Mouse (Mus musculus): ENCODE measurements at regions not wholly inside any gene's neighbourhood (a gene's known extent, or its start where the extent isn't known, plus 50 kb on each side); places are given as distances from the start of the nearest gene placed in this dataset.

- Histone ChIP-seq H3K4me1 (no peaks in the 10 kb centered on the region), H3K27me3 (replicated peaks) (no peaks in the 10 kb centered on the region), H3K27ac (replicated peaks) (no peak overlapping the region), H3K9me3 (replicated peaks) (no peaks in the 10 kb centered on the region), H3K36me3 (no peaks in the 10 kb centered on the region), H3K4me3 (replicated peaks) (no peak overlapping the region), H3K9ac (replicated peaks) (no peak overlapping the region), H3K4me2 (no peak overlapping the region)
- ATAC-seq (ENCODE audit: low FRiP score): no peak
- 65% methylated on average over 7 of the region's 7 CpGs for WGBS
These were observed 66.9 kb upstream of the Pdha2 start for GRCm38 (mm10) chr3:141279041-141279554.

- Histone ChIP-seq H3K4me1 (no peaks in the 10 kb centered on the region), H3K27me3 (replicated peaks) (no peaks in the 10 kb centered on the region), H3K36me3 (no peaks in the 10 kb centered on the region), H3K27ac (replicated peaks) (no peak overlapping the region), H3K9me3 (replicated peaks) (no peaks in the 10 kb centered on the region), H3K4me3 (replicated peaks) (no peak overlapping the region), H3K4me2 (no peak overlapping the region), H3K9ac (replicated peaks) (no peak overlapping the region)
- ATAC-seq (ENCODE audit: low FRiP score): no peak
- WGBS: 89% methylated on average over 2 of the region's 2 CpGs
These were observed 81.6 kb upstream of the Pdha2 start for GRCm38 (mm10) chr3:141293802-141294201.

- Histone ChIP-seq H3K9ac (replicated peaks) (no peak overlapping the region), H3K4me1 (no peaks in the 10 kb centered on the region), H3K27ac (replicated peaks) (no peak overlapping the region), H3K36me3 (no peaks in the 10 kb centered on the region), H3K4me2 (no peak overlapping the region), H3K27me3 (replicated peaks) (no peaks in the 10 kb centered on the region), H3K9me3 (replicated peaks) (no peaks in the 10 kb centered on the region), H3K4me3 (replicated peaks) (no peak overlapping the region)
- no peak for ATAC-seq (ENCODE audit: low FRiP score)
These were observed 84.7 kb upstream of the Pdha2 start for GRCm38 (mm10) chr3:141296897-141297296.

GRCm38 (mm10) chr3:141299749-141300148, 87.6 kb upstream of the Pdha2 start:
- Histone ChIP-seq H3K9me3 (replicated peaks) (no peaks in the 10 kb centered on the region), H3K36me3 (no peaks in the 10 kb centered on the region), H3K4me1 (no peaks in the 10 kb centered on the region), H3K4me2 (no peak overlapping the region), H3K4me3 (replicated peaks) (no peak overlapping the region), H3K27ac (replicated peaks) (no peak overlapping the region), H3K9ac (replicated peaks) (no peak overlapping the region), H3K27me3 (replicated peaks) (no peaks in the 10 kb centered on the region)
- WGBS: 85% methylated on average over 1 of the region's 1 CpGs
- no peak for ATAC-seq (ENCODE audit: low FRiP score)

GRCm38 (mm10) chr3:141333517-141334113, 121.5 kb upstream of the Pdha2 start:
- ATAC-seq (ENCODE audit: low FRiP score): no peak
- no peak overlapping the region for H3K27ac ChIP-seq (replicated peaks)
- no peaks in the 10 kb centered on the region for H3K9me3 ChIP-seq (replicated peaks)

GRCm38 (mm10) chr3:141338224-141338982, 126.2 kb upstream of the Pdha2 start:
- peak overlapping the region; percentile 39 for H3K4me2 ChIP-seq
- H3K27ac ChIP-seq (replicated peaks): peak overlapping the region; percentile 65
- no peaks in the 10 kb centered on the region for H3K9me3 ChIP-seq (replicated peaks)
- no peak overlapping the region for H3K4me3 ChIP-seq (replicated peaks)
- no peaks in the 10 kb centered on the region for H3K36me3 ChIP-seq
- no peak overlapping the region for H3K9ac ChIP-seq (replicated peaks)
- no peaks in the 10 kb centered on the region for H3K4me1 ChIP-seq
- WGBS: 27% methylated on average over 9 of the region's 9 CpGs
- no peaks in the 10 kb centered on the region for H3K27me3 ChIP-seq (replicated peaks)
- peak; percentile 89 for ATAC-seq (ENCODE audit: low FRiP score)

More at GRCm38 (mm10) chr3:141333517-141334113, 121.5 kb upstream of the Pdha2 start:
- H3K4me1 ChIP-seq: no peaks in the 10 kb centered on the region
- H3K36me3 ChIP-seq: no peaks in the 10 kb centered on the region
- no peak overlapping the region for H3K4me3 ChIP-seq (replicated peaks)
- H3K4me2 ChIP-seq: no peak overlapping the region
- no peaks in the 10 kb centered on the region for H3K27me3 ChIP-seq (replicated peaks)
- no peak overlapping the region for H3K9ac ChIP-seq (replicated peaks)

GRCm38 (mm10) chr3:141353961-141354360, 111.1 kb upstream of the Unc5c start:
- Histone ChIP-seq H3K36me3 (no peaks in the 10 kb centered on the region), H3K9me3 (replicated peaks) (no peaks in the 10 kb centered on the region), H3K27ac (replicated peaks) (no peak overlapping the region), H3K27me3 (replicated peaks) (no peaks in the 10 kb centered on the region), H3K4me2 (no peak overlapping the region), H3K4me3 (replicated peaks) (no peak overlapping the region), H3K4me1 (no peaks in the 10 kb centered on the region), H3K9ac (replicated peaks) (no peak overlapping the region)
- 94% methylated on average over 1 of the region's 1 CpGs for WGBS
- ATAC-seq (ENCODE audit: low FRiP score): no peak

- Histone ChIP-seq H3K36me3 (no peaks in the 10 kb centered on the region), H3K9ac (replicated peaks) (no peak overlapping the region), H3K4me2 (no peak overlapping the region), H3K27ac (replicated peaks) (no peak overlapping the region), H3K4me3 (replicated peaks) (no peak overlapping the region), H3K4me1 (no peaks in the 10 kb centered on the region), H3K27me3 (replicated peaks) (no peaks in the 10 kb centered on the region), H3K9me3 (replicated peaks) (no peaks in the 10 kb centered on the region)
- ATAC-seq (ENCODE audit: low FRiP score): no peak
- 81% methylated on average over 1 of the region's 1 CpGs for WGBS
These were observed 72.0 kb upstream of the Unc5c start for GRCm38 (mm10) chr3:141393005-141393404.

GRCm38 (mm10) chr3:141398214-141398613, 66.8 kb upstream of the Unc5c start:
- H3K27me3 ChIP-seq (replicated peaks): no peaks in the 10 kb centered on the region
- H3K9me3 ChIP-seq (replicated peaks): no peaks in the 10 kb centered on the region
- WGBS: 67% methylated on average over 2 of the region's 2 CpGs
- no peak overlapping the region for H3K4me2 ChIP-seq
- H3K36me3 ChIP-seq: no peaks in the 10 kb centered on the region
- no peak overlapping the region for H3K9ac ChIP-seq (replicated peaks)
- ATAC-seq (ENCODE audit: low FRiP score): no peak
- no peak overlapping the region for H3K4me3 ChIP-seq (replicated peaks)
- H3K4me1 ChIP-seq: no peaks in the 10 kb centered on the region
- H3K27ac ChIP-seq (replicated peaks): no peak overlapping the region
